Mouse (Mus musculus) C2C12 (cell line): Measurements from ENCODE around the gene Mark4. TPM values are rescaled to one million over a fixed set of nuclear protein-coding genes. Genes with fewer than 3 reads are reported as not detected.

Experiments
- H3K27me3 ChIP-seq: one replicate; pipeline ENCODE4 v1.6.1; 2011; ENCODE audit not compliant: control insufficient read depth, insufficient read depth, insufficient read length
- H3K36me3 ChIP-seq: one replicate; pipeline ENCODE4 v1.6.1; 2011; ENCODE audit not compliant: control insufficient read depth, insufficient read depth
- H3K4me3 ChIP-seq: one replicate; pipeline ENCODE4 v1.5.1; 2011; ENCODE audit warnings: mild to moderate bottlenecking, control low read depth; ENCODE audit not compliant: poor library complexity, insufficient read depth, severe bottlenecking
- H3K79me2 ChIP-seq: one replicate; pipeline ENCODE4 v1.6.1; 2011; ENCODE audit not compliant: control insufficient read depth, insufficient read depth
- H3K79me3 ChIP-seq: one replicate; pipeline ENCODE4 v1.6.1; 2011; ENCODE audit warnings: low read depth, control low read depth
- H3ac ChIP-seq: one replicate; pipeline ENCODE3; 2011; ENCODE audit warnings: low read depth; ENCODE audit not compliant: control insufficient read depth, insufficient read length
- CEBPB ChIP-seq: IDR thresholded peaks from one replicate; pipeline ENCODE4 v1.6.1; 2011; ENCODE audit warnings: low read depth, mild to moderate bottlenecking, control low read depth, moderate library complexity
- CTCF ChIP-seq: IDR thresholded peaks from one replicate; pipeline ENCODE4 v1.5.1; 2011; ENCODE audit not compliant: control insufficient read depth, insufficient read depth, insufficient read length
- FOSL1 ChIP-seq: IDR thresholded peaks from one replicate; pipeline ENCODE4 v1.8.0; 2011; ENCODE audit warnings: mild to moderate bottlenecking, low read length; ENCODE audit not compliant: poor library complexity, insufficient read depth, severe bottlenecking
- MAX ChIP-seq: IDR thresholded peaks from one replicate; pipeline ENCODE4 v1.6.1; 2011; ENCODE audit warnings: mild to moderate bottlenecking, control low read depth
- MYOD1 ChIP-seq: IDR thresholded peaks from one replicate; pipeline ENCODE4 v1.6.1; 2011; ENCODE audit warnings: low read depth; ENCODE audit not compliant: control insufficient read depth, insufficient read length
- MYOG ChIP-seq: IDR thresholded peaks from one replicate; pipeline ENCODE4 v1.6.1; 2011; ENCODE audit not compliant: control insufficient read depth, insufficient read length; ENCODE audit errors: extremely low read depth
- USF1 ChIP-seq: IDR thresholded peaks from one replicate; pipeline ENCODE4 v1.6.1; 2011; ENCODE audit warnings: low read depth, mild to moderate bottlenecking, control low read depth, moderate library complexity
- polyA plus RNA-seq: library from polyadenylated mRNA; unstranded; fragments of >200 nt; fragmentation: generic; extraction: Trizol; gene quantifications from one replicate; pipeline ENCODE4 v1.2.1, GENCODE M21; 2012; ENCODE audit warnings: missing spikeins

Gene Mark4
- polyA plus RNA-seq, 1 experiment = 12.9 TPM

DNA sequence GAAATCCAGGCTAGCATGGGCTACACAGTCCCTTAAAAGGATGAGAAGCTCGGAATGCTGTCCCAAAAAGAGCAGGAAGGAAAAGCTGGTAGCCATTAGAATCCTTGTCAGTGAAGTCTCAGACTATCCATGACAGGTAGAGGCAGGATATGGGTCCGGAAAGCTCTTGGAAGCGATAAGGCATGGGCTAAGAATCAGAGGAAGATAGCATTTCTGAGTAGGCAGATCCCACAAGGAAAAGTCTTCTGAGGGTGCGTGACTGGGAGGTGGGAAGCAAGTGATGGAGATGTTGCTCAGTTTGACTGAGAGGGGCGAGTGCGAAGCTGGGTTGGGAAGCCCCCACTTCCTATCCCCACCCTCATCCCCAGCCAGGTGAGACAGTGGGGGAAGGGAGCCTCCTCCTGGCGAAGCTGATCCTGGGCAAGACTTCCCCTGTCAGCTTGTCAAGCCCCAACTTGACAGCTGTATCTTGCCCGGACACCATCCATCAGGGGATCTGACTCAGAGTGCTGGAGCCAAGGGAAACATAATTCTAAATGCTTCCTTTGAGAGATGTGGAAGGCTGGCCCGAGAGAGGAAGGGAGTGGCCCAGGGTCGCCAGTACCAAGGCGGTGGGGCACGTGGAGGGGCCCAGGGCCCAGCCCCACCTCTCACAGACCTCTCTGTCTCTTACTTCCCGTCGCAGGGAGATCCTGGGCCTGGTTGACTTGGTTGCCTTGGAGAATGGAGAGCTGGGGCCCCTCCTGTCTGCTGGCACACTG lies 19.2 kb upstream of the Mark4 start:
- no peaks in the 10 kb centered on the region for H3K79me2 ChIP-seq
- TF ChIP-seq MAX (no peak), USF1 (no peak), FOSL1 (no peak), MYOD1 (no peak), CEBPB (no peak), CTCF (no peak), MYOG (no peak)
- no peak overlapping the region for H3K4me3 ChIP-seq
- peaks cover 56% of the 10 kb centered on the region for H3K27me3 ChIP-seq
- no peaks in the 10 kb centered on the region for H3K36me3 ChIP-seq
- no peak overlapping the region for H3ac ChIP-seq
- no peaks in the 10 kb centered on the region for H3K79me3 ChIP-seq

DNA sequence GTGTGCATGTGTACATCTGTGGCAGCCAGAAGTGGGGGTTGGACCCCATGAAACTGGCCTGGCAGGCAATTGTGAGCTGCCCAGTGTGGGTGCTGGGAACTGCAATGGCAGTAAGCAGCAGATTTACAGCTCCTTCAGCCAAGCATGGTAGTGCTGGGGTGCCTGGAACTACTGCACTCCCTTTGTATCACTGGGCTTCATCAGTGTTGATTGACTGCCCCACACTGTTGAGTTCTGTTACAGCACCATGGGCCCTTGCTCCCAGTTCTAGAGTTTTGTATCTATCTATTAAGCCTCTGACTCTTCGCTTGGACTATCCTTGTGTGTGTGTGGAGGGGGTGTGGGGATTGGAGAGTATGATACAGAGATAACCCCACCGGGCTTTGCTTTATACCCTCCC lies 18.5 kb upstream of the Mark4 start:
- H3K79me3 ChIP-seq = no peaks in the 10 kb centered on the region
- no peak for TF ChIP-seq MYOG
- TF ChIP-seq CEBPB = no peak
- TF ChIP-seq MAX = no peak
- TF ChIP-seq CTCF = no peak
- TF ChIP-seq FOSL1 = no peak
- TF ChIP-seq MYOD1 = no peak
- no peak for TF ChIP-seq USF1
- H3K27me3 ChIP-seq = peaks cover 59% of the 10 kb centered on the region
- no peak overlapping the region for H3K4me3 ChIP-seq
- no peak overlapping the region for H3ac ChIP-seq
- no peaks in the 10 kb centered on the region for H3K79me2 ChIP-seq
- H3K36me3 ChIP-seq = no peaks in the 10 kb centered on the region

DNA sequence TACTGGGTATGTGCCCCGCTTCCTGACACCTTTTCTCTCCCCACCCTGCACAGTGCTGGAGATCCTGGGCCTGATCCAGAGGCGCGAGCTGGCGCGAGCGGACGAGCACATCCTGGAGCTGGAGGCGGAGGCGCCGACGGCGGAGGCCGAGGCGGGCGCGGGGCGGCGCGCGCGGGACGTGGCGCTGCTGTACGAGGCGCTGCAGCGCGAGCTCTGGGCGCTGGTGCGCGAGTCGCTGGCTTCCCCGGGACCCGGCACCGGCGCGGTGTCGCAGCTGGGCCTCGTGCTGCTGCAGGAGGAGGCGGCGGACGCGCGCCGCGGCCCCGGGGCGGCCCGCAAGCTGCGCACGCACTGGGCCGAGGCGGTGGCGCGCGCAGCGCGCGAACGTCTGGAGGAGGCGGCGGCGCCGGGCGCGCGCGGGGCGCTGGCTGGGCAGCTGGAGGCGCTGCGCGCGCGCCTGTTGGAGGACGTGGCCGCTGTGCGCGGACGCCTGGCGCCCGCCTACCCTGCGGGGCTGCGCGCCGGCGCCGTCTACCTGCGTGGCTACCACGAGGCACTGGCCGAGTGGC lies 15.3 kb upstream of the Mark4 start:
- TF ChIP-seq CEBPB = no peak
- TF ChIP-seq CTCF = no peak
- no peak for TF ChIP-seq MAX
- no peak for TF ChIP-seq MYOD1
- TF ChIP-seq USF1 = no peak
- no peak for TF ChIP-seq FOSL1
- TF ChIP-seq MYOG = no peak
- Histone ChIP-seq H3K27me3 (peaks cover 75% of the 10 kb centered on the region), H3K36me3 (no peaks in the 10 kb centered on the region), H3K79me2 (no peaks in the 10 kb centered on the region), H3K4me3 (no peak overlapping the region), H3K79me3 (no peaks in the 10 kb centered on the region), H3ac (peak overlapping the region; percentile 23)

DNA sequence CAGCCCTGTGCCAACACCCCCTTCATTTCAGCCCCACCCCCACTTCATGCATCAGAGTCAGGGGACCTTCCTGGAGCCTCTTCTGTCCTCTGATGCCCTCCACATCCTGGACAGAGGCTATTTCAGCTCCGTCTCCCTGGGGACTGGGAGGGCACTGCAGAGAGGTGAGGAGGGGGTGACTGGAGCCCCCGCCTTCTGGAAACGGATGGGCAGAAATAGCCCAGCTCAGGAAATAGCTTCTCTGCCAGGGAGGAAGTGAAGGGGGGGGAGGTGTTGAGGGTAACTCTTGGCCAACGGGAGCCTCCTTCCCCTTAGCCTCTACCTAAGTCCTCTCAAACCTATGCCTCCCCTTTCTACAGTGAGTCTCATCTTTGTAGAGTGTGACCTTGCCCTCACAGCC lies 13.8 kb upstream of the Mark4 start:
- TF ChIP-seq CEBPB (no peak), CTCF (no peak), MAX (no peak), MYOG (no peak), MYOD1 (no peak), USF1 (no peak), FOSL1 (no peak)
- Histone ChIP-seq H3K79me2 (no peaks in the 10 kb centered on the region), H3K4me3 (no peak overlapping the region), H3ac (no peak overlapping the region), H3K27me3 (peaks cover 65% of the 10 kb centered on the region), H3K36me3 (no peaks in the 10 kb centered on the region), H3K79me3 (no peaks in the 10 kb centered on the region)

DNA sequence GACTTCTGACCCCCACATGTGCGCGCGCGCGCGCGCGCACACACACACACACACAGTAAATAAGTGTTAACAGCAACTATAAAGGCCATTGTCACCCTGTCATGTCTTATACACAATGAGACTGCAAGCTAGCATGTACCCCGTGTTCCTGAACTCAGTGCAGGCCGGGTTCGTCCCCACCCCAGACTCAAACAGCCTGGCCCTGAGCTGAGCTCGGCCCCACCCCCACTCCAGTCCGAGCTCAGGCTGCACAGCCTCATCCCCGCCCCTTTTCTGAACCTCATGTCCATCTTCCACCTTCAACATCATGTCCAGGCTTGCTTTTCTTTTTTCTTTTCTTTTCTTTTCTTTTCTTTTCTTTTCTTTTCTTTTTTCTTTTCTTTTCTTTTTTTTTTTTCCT lies 11.7 kb upstream of the Mark4 start:
- no peak overlapping the region for H3ac ChIP-seq
- no peak overlapping the region for H3K4me3 ChIP-seq
- H3K79me3 ChIP-seq = no peaks in the 10 kb centered on the region
- no peaks in the 10 kb centered on the region for H3K79me2 ChIP-seq
- H3K36me3 ChIP-seq = no peaks in the 10 kb centered on the region
- peaks cover 50% of the 10 kb centered on the region for H3K27me3 ChIP-seq
- TF ChIP-seq FOSL1 (no peak), CEBPB (no peak), USF1 (no peak), MYOD1 (no peak)
